Mouse (Mus musculus) ES-Bruce4 (cell line): ENCODE results near the gene Evc2.

Experiments used
- CTCF ChIP-seq: IDR thresholded peaks from one replicate; pipeline ENCODE4 v1.8.1; 2011; ENCODE audit warnings: low read depth, low read length
- EP300 ChIP-seq: IDR thresholded peaks from 2 replicates; pipeline ENCODE4 v1.6.1; 2011; ENCODE audit warnings: low read depth, low read length; ENCODE audit not compliant: insufficient read depth
- POLR2A ChIP-seq: IDR thresholded peaks from one replicate; pipeline ENCODE4 v1.8.1; 2011; ENCODE audit warnings: low read length; ENCODE audit not compliant: insufficient read depth

- no peak for TF ChIP-seq EP300
- TF ChIP-seq CTCF = no peak
- no peak for TF ChIP-seq POLR2A
Observed at GRCm38 (mm10) chr5:37389808-37390495, 51.7 kb downstream of the Evc2 start.
